Mouse (Mus musculus): ENCODE results near the gene Madd.

The Madd gene

DNA sequence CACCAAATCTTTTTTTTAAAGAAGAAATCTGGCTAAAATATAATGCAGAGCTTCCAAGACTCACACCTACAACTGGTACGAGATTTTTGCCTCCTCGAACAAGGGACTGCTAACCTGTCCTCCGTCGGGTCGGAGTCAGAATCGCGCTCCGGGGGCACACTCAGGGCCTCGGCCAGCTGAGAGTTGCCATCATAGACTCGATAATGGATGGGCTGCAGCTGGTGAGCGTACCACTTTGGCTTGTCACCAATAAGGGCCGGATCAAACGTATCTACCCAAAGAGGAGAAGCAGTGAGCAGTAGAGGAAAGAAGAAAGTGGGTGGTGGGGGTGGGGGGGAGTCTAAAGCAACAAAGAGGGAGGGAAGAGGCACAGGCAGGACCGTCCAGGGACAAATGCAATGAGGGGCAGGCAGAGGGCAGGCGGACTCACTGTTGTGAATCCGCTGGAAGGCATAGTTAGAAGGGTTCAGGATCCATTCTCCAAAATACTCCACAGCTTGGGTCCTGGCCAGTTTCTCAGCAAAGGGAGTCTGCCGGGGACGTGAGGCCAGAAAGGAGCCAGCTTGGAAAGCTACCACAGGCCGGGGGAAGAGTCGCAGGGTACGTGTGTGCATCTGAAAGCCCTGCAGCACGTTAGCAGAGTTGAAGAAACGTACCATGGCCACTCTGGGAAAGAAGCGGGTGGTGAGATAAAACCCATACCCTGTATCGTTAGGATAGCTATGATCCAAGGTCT lies 13.9 kb downstream of the Madd start:
- no peak for DNase-seq

- DNase-seq = no peak
These were observed 16.0 kb downstream of the Madd start for GRCm38 (mm10) chr2:91167629-91168028.

- DNase-seq = no peak
These were observed 18.6 kb downstream of the Madd start for GRCm38 (mm10) chr2:91164991-91165390.

DNA sequence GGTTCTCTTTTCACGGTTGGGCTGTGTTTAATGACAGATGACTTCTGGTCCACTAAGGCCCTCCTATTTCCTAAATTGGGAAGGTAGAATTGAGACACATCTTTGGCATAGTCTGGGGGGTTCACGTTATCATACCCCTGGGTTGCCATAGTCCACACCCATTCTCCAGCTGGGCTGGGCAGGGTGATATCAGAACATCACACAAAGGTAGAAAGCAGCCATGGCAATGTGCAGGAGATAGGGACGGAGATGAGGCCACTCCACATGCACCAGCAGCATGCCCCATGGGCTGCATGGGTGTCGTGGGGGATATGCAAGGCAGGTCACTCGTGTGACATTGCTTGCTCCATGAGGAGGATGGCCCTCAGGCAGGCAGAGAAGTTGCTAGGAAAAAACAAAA lies 20.1 kb downstream of the Madd start:
- DNase-seq = no peak

DNA sequence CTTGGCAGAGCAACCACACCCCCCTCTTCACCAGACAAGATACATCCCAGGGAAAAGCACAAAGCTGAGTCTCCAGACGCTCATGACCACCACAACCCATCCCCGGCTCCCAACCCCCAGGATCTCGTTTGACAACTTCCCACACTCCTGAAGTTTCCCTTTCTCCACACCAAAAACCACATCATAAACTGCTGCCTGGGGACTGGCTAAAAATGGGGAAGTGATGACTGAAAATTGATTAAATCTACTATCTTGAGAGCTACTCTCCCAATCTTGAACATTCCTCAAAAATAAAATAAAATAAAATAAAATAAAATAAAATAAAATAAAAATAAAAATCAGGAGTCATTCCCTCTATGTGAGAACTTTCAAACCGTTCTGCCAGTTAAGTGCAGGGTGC lies 20.7 kb downstream of the Madd start:
- DNase-seq = no peak

GRCm38 (mm10) chr2:91160591-91160990 lies 23.0 kb downstream of the Madd start:
- no peak for DNase-seq

GRCm38 (mm10) chr2:91157002-91157752 lies 26.5 kb downstream of the Madd start:
- no peak for DNase-seq

GRCm38 (mm10) chr2:91154091-91154490 lies 29.5 kb downstream of the Madd start:
- no peak for DNase-seq

DNA sequence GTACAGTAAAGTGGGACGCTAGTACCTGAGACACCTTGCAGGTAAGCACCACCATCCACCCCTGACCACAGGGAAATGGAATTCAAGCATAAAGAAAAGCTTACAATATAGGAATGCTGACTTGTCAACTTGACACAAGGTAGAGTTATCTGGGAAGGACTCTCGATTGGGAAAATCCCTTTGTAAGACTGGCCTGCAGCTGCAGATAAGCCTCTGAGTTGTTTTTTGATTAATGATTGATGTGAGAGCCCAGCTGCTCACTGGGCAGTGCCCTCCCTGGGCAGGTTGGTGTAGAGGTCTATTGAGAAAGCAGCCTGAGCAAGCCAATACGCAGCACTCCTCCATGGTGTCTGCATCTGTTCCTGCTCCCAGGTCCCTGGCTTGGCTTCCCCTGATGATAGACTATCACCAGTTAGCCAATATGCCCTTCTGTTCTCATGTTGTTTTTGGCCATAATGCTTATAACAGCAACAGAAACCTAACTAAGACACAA lies 30.7 kb downstream of the Madd start:
- DNase-seq = no peak

GRCm38 (mm10) chr2:91151331-91151730 lies 32.3 kb downstream of the Madd start:
- DNase-seq = no peak

DNA sequence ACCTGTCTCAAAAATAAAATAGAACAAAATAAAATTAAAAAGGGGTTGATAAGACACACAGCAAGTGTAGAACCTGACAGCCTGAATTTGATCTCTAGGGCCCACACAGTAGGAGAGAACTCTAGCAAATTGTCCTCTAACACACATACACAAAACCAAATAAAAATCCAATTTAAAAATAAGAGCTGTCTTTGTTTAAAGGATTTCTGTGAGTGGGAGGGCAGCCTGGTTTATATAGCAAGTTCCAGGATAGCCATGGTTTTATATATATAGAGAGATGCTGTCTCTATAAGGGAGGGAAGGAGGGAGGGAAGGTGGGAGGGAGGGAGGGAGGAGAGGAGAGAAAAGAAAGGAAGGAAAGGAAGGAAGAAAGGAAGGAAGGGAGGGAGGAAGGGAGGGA lies 35.5 kb downstream of the Madd start:
- DNase-seq = no peak

DNA sequence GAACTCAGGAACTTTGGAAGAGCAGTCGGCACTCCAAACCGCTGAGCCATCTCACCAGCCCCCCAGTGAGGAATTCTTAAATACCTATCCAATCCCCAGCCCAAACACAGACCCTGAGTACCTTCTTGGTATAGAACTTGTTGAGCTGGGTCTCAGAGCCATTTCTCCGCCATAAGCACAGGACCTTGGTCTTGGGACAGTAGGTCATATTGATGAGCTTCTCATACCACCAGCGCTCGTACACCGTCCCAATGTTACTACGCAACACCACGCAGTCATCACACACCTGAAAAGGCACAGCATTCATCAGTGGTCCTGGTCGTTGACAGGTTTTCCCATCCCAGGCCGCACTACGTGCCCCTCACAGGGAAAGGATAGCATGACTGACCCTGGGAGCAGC lies 40.2 kb downstream of the Madd start:
- DNase-seq = no peak

- DNase-seq = no peak
These were observed 40.7 kb downstream of the Madd start for GRCm38 (mm10) chr2:91142920-91143319.

- no peak for DNase-seq
These were observed 43.9 kb downstream of the Madd start for GRCm38 (mm10) chr2:91139764-91140163.

DNA sequence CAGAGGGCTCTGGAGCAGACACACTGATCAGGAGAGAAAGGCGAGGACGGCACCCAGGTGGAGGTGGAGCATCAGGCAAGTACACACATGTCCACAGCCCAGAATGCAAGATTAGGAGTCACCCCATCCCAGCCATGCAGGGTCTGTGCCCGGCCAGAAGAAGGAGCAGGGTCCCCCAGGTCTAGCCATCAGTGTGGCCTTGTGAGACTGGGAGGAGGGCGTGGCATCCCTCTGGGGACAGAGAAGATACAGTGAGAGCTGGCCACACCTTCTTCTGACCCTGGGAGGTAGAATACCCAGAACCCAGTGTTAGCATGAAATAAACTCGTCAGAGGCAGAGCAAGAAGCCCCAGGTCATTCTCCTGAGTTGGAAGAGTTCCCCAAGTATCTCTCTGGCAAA lies 44.3 kb downstream of the Madd start:
- no peak for DNase-seq

DNA sequence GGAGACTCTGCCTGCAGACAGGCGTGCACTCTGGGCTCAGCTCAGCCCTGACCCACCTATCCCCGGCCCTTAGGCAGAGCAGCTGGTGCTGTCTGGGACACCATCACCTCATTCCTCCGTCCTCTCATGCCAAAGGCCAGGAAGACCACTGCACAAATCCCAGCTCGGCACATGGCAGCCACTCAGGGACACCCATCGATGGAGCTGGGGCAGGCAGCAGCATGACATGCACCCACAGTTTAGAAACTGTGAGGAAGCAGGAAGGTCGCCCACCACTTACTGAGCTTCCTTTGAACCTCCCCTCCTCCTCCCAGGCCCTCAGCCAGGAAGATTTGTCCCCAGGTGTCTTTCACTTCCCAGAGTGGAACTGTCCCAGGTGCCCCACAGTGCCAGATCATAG lies 46.2 kb downstream of the Madd start:
- no peak for DNase-seq

- no peak for DNase-seq
These were observed 46.9 kb downstream of the Madd start for GRCm38 (mm10) chr2:91136513-91137412.

GRCm38 (mm10) chr2:91132035-91132434 lies 51.6 kb downstream of the Madd start:
- DNase-seq = no peak

- no peak for DNase-seq
These were observed 52.4 kb downstream of the Madd start for GRCm38 (mm10) chr2:91131251-91131650.

DNA sequence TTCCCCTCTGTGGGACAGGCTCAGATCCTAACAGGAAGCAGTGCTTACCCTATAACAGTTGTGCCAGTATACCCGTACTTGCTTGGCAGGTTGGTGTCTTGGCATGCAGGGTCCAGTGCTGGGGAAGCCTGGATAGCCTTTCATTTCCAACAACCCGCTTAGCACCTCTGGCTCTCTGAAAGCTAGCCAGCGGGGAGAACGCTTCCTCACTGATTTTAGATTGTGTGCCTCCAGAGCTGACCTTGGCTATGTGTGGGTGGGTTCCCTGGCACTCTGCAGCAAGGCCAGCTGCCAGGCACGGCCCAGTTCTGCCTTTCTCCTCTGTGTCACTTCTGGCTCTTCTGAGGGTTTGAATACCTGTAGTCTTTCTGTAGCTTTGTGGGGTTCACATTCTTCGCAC lies 53.5 kb downstream of the Madd start:
- no peak for DNase-seq

DNA sequence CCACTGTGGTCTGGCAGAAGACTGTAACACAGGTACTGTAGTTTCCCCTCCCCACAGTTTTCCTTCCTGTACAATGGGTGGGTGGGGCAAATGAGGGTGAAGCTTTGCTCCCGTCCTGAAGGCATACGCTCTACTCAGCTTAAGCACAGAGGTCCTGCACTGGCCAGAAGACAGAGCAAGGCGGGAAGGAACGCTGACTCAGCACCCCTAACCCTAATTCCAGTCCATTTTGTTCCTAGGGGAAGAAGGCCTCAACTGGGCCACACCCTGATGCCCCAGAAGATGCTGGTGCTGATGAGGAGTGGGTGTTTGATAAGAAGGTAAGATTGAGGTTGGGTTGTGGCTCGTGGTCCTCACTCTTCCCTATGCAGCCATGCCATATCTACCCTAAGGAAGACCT lies 54.9 kb downstream of the Madd start:
- no peak for DNase-seq

DNA sequence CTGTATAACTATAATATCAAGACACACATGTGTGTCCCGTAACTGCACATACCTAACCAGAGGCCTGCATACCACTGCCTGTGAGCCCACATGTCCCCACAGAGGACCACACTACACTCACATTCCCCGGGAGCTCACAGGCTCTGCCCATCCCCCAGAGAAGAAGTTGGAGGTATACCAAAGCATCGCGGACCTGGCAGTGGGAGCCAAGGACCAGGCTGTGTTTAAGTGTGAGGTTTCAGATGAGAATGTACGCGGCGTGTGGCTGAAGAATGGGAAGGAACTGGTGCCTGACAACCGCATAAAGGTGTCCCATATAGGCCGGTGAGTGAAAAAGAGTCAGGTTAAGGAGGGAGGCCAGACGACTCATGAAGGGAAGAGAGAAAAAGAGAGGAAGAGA lies 58.5 kb downstream of the Madd start:
- no peak for DNase-seq

DNA sequence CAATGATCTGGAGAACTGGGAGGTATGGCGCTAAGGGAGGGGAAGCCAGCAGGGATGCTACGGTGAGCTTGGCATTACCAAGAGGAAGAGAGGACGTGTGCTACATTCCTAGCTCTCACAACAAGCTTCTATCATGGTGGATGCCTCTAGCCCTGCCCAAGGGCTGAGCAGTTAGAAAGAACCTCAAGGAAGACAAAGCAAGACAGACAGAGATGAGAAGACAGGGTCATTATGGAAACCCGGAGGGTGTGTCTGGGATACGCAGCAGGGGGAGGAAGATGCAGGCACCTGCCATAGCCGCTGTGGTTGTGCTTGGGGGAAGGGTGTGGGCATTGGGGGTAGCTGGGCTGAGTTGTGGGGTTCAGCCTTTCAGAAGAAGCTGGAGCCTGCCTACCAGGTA lies 60.1 kb downstream of the Madd start:
- DNase-seq = no peak

All from cerebellum, adult 11 months (tissue).